ENCODE assay signal across 23 mouse cellular contexts in the genomic region with DNA sequence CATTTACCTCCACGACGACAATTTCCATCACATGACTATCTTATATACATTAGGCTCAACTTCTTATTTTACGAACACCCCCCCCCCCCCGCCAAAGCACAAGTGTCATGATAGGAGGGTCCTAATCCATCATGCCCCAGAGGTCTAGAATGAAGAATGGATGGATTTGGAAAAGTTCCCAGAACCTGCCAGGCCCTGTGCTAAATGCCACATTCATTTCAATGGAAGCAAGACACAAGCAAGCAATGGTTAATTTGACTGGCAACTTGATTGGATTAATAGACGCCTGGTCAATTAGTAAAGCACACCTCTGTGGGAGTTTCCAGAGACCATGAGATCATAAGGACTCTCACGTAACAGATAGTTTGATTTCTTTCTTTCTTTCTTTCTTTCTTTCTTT. TPM values are rescaled to one million over a fixed set of nuclear protein-coding genes. Genes with fewer than 3 reads are reported as not detected.
"Had no signal": no experiment of that assay in that cellular context is flagged by ENCODE, and none has a peak within 500 bp of the region (broad histone marks: within the 10 kb centered on the region; RNA-seq: fewer than 3 reads in every experiment).

No protein-coding gene starts in this region.

- H3K4me2 ChIP-seq: kidney, embryonic 15.5 days; limb, embryonic 12.5 days; limb, embryonic 15.5 days; liver, embryonic 11.5 days; lung, embryonic 14.5 days; midbrain, embryonic 11.5 days; stomach, embryonic 15.5 days had no signal

- H3K9me3 ChIP-seq: kidney, embryonic 15.5 days; limb, embryonic 12.5 days; limb, embryonic 15.5 days; megakaryocyte, embryonic 14.5 days; stomach, embryonic 15.5 days had no signal

- H3K36me3 ChIP-seq: kidney, embryonic 15.5 days; limb, embryonic 12.5 days; limb, embryonic 15.5 days; stomach, embryonic 15.5 days had no signal

- H3K9ac ChIP-seq: kidney, embryonic 15.5 days; limb, embryonic 12.5 days; limb, embryonic 15.5 days; liver, embryonic 14.5 days; liver, postnatal 0 days; lung, embryonic 14.5 days; stomach, embryonic 15.5 days had no signal

- H3K4me3 ChIP-seq: kidney, embryonic 15.5 days; left cerebral cortex, adult 2 months; limb, embryonic 12.5 days; limb, embryonic 15.5 days; megakaryocyte, embryonic 14.5 days; stomach, embryonic 15.5 days had no signal

- DNase-seq: kidney, adult 11 months; kidney, adult 8-10 months; kidney, postnatal 10 days; kidney, postnatal 36 days; layer of hippocampus, postnatal 36 days; left cerebral cortex, postnatal 4 days; liver, postnatal 0 days; lung, embryonic 14.5 days; right cerebral cortex, postnatal 25 days; spleen, adult 18-20 months; thymus, postnatal 36 days had no signal

- ATAC-seq: liver, postnatal 0 days; lung, postnatal 0 days; midbrain, embryonic 16.5 days had no signal

- H3K27me3 ChIP-seq: kidney, embryonic 15.5 days; limb, embryonic 12.5 days; limb, embryonic 15.5 days; stomach, embryonic 15.5 days had no signal

- H3K27ac ChIP-seq: kidney, embryonic 15.5 days; left cerebral cortex, adult 2 months; limb, embryonic 12.5 days; limb, embryonic 15.5 days; liver, embryonic 14.5 days; stomach, embryonic 15.5 days had no signal

RNA-seq across cellular contexts. Expression of a gene that starts 11.4 kb away (rescaled TPM):
- polyA plus RNA-seq: kidney, embryonic 15.5 days; limb, embryonic 12.5 days; liver, embryonic 11.5 days; liver, embryonic 14.5 days; liver, postnatal 0 days; lung, embryonic 14.5 days; neural tube, embryonic 11.5 days had no signal
